Mouse (Mus musculus): Measurements from ENCODE around the gene Utp6.

Utp6 gene

DNA sequence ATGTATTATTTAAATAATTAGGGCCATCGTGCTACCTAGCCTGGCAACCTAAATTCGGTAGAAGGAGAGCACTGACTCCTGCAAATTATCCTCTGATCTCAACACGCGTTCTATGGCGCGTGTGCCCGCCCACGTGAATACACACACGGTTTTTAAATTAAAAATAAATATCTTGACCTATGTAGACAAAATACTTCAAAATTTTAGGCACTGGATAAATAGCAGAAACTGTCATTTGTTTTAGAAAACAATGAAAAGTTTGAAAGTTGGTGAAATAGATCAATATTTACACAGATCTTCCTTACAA is 640 bp upstream of the Utp6 start:
- no peak for DNase-seq (ENCODE audit: low read depth, low spot score)

DNA sequence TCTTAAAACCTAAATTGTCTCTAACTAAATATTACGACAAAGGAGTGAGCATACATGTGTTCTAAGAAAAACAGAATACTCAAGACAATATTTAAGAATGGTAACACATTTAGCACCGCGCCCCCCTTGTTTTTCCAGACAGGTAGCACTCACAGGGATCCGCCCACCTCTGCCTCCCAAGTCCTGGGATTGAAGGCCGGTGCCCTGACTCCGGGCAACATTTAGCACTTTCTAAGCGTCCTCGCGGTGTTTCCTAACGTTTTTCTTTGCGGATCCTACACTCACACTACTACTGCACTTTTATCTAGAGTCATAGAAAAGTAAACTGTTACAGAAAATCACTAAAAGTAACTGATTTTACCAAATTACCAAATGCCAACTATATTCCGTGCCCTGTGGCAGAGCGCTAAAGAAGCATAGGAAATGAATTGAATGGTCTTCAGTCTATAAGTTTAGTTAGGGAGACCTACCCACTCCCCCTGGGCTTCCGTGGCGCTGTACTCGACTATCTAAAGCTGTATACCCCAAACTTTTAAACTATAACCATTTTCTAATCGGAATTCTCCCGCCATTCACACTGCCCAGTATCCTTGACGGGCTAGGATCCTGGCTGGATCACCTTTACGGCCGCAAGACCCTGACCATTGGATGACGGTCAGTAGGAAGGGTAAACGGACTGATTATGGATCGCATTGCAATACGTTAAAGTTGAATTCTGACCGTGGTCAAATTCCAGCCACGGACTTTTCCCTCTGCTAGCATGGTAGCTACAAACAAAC is 655 bp downstream of the Utp6 start:
- no peak for DNase-seq (ENCODE audit: low read depth, low spot score)

DNA sequence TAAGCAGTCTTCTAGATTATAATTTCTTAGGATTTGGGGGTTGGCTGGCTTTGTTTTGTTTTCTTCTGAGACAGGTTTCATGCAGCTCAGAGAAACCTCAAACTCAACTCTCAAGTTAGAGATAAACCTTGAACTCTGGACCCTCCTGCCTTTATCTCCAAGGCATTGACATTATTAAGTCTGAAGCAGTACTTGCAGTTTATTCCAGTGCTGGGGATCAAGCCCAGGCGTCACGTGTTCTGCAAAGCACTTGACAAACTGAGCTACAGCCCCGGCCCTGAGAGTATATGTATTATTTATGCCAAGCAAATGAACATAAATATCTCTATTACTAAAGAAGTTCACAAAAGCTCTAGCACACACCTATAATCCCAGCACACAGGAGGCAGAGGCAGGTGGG is 14.9 kb downstream of the Utp6 start:
- DNase-seq (ENCODE audit: low read depth, low spot score): no peak

DNA sequence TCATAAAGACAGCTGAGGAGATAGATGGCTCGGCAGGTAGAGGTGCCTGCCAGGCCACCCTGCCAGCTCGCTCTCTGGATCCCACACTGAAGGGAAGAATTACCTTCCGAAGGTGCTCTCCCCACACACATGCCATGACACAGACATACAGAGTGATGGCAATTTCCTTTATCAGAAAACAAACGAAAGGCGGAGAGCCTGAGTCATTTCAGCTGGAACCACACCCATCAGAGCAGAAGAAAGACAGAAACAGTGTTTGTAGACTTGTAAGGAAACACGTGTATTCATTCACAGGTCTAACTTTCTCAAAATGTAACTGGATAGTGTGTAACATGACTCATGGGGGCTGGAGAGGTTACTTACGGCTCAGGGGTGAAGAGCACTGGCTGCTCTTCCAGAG is 18.6 kb downstream of the Utp6 start:
- no peak for DNase-seq (ENCODE audit: low read depth, low spot score)

DNA sequence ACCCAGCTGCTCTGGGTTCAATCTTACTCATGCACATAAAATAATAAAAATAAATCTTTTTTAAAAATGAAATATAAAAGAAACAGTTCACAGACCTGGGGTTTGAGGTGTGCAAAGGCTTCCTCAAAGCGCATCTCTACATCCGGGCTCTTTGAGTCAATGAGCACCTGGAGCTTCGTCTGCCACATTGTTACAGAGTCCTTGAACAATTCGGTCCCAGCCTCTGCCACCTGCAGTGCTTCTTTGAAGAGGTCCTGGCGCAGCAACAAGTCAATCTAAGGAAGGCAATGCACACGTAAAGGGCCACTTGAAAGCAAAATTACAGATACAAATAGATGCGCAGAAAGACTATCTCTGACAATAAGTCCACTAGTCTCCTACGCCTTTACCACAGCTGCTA is 19.1 kb downstream of the Utp6 start:
- no peak for DNase-seq (ENCODE audit: low read depth, low spot score)

DNA sequence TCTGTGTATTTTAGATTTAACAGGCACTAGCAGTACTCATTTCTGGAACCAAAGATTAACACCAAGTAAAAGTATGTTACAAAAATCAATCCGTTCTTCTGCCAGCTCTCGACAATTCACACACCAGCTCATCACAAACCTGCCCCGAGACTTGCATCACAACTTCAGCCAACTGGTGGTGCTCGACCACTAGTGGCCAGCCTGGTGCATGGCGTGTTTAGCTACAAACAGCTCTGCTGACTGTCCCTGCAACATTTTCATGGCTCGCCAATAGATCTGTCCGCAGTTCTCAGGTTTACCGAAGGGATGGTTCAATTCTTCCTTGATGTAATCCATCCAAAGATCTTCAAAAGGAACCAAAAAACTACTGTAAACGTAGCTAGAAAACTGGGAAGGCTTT is 26.4 kb downstream of the Utp6 start:
- DNase-seq (ENCODE audit: low read depth, low spot score): no peak

DNA sequence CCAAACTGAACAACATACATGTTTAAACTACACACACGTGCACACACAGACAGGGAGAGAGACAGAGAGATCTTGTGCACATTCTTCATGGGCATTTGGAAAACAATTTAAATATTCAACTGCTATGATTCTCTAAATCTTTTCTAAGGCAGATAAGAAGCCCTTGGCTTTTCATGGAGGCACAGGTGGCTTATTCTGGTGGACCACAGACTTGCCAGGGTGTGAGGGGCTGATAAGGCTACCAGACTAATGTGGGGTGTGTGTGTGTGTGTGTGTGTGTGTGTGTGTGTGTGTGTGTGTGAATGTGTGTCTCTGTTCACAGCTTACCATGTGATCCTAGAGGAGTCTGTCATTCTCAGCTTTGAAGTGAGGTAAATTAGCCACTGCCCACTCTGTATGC is 39.4 kb downstream of the Utp6 start:
- DNase-seq (ENCODE audit: low read depth, low spot score): no peak

DNA sequence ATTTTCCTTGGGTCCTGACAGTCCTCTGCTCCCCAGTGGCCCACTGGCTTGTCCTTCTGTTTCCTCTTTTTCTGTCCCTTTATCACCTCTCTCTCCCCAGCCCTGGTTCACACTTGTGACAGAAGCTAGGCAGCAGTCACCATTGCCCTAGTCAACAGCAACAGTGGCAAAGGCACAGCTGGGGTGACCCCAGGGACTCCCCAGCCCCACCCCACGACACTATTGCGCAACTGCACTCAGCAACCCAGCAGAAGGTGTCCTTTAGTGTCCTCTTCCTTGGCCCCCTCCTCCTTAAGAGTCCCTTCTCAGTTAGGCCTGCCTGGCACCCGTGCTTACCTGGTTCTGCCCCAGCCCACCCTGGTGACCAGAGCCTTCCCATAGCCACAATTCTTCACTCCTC is 40.0 kb downstream of the Utp6 start:
- no peak for DNase-seq (ENCODE audit: low read depth, low spot score)

DNA sequence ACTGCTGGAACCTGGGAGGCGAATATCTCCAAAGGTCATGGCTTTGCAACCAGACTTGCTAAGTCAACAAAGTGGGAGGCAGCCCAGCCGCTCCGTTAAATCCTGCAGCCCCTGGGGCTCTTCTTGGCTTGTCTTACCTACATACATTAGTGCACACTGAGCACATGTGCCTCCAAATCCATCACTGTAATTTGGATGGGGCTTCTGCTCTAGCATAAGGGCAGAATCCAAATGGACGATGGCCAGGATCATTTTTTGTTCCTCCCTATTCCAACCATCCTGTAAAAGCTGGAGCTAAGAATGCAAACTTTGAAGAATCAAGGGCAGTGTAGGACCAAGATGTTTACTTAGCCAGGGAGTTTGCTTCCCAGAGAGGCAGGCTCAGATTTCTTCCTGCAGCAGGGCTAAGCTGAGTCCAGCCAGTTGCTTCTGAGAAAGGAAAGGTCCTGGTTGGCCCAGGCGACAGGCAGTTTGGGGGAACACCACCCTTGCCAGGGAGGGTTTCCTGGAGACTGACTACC is 41.6 kb downstream of the Utp6 start:
- no peak for DNase-seq (ENCODE audit: low read depth, low spot score)

DNA sequence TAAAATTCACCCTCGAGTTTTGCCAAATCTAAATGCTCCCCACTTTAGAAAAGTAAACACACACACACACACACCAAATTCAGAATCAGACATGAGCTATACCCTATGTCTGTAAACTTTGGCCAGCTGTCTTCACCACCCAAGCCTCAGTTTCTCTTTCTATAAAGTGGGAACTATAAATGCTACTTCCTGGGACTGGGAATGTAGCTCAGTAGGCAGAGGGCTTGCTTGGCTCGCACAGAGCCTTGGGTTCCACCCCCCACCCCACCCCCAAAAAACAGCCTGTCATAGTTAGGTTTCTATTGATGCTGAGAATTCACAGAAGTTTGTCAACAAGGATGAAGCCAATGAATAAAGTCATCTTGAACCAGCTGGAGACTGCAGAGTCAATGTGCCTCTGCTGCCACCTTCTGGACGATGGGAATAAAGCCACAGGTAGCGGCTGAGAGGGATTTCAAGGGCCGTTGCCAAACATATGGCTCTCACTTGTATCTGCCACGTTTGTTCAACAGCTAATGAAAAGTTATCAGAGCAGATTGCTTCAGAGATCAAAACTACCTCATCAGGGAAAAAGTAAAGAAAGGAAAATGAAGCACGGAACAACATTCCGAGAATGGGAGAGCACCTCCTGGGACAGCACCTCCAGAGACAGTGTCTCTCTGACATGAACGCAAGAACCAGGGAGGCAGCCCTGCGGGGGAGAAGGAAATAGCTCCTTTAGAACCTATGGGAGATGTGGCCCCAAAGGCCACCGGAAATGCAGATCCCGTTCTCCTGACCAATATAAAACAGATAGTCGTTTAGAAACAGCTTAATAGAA is 42.3 kb downstream of the Utp6 start:
- peak; percentile 90 for DNase-seq (ENCODE audit: low read depth, low spot score)

DNA sequence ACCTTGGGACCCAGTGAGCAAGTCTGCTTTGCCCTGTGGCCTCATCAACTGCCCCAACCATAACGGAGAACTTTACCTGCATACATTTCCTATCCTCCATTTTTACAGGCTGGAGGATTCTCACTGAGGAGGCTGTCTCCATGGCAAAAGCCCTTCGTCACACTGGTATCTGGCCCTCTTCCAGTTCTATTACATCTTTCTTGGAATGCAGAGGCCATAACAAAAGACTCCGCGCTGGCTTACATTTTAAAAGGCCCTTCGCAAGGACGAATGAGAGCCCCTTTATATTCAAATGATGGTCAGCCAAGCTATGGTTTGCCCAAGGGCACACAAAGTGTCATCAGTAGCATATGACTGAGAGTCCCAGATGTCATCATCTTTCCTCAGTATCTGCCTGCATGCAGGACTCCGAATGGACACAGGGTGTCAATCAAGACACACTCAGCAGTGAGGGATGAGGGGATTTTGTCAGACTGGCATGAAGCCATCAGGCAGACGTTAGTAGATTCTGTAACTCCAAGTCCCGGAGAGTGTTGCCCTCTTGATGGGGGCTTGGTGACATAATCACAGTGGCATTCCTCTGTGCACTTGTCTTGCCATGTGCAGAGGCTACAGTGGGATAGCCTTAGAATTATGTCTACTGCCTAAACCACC is 46.4 kb downstream of the Utp6 start:
- no peak for DNase-seq (ENCODE audit: low read depth, low spot score)

DNA sequence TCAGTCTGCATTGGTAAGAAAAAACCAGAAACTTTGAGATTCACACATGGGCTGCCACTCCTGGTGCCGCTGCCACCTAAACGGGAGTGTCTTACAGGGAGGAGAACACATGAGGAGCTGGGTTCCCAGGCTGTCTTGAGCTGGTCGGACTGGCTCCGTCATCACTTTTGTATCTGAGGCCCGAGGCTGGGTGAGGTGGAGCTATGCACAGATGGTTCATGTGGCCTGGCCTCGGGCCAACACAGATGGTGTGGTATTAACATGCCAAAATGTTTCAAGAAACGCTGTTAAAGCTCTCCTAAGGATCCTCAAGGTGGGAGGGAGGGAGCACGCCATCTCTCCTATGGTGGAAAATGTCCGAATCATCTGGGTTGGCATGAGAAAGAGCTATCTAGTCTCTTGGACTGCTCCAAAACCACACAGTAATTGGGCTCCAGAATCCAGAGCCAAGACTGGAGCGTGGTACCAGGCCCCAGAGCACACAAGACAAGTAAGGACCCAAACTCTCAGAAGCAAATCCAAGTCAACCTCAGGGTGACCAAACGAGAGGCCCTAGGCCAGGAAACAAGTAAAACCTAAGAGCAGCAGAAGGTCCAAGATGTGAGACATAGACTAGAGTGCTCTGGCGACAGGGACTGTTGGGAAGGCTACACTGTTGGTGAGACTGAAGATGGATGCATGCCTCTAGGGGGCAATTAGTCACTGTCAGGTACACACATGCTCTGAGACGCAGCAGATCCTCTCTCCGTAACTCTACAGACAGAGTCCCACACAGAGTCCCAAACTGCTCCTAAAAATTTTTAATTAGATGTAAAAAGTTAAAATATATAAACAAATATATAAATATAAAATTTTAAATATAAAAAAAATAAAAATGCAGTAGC is 53.3 kb downstream of the Utp6 start:
- peak; percentile 37 for DNase-seq (ENCODE audit: low read depth, low spot score)

DNA sequence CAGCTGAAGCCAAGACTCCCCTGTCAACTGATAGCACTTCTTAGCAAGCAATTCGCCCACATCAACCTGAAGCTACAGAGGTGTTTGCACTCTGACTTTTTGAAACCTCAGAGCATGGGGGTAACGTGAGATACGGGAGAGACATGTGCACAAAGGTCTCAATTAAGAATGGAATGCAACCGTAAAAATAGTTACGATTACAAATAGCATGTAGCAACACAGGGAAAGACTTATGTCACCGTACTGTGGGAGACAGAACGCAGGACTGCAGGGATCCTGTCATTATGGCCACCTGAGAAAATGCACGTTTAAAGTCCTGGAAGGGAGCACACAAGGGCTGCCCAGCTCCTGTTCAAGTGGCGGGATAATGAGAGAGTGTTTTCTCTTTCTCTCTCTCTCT is 55.3 kb downstream of the Utp6 start:
- no peak for DNase-seq (ENCODE audit: low read depth, low spot score)

DNA sequence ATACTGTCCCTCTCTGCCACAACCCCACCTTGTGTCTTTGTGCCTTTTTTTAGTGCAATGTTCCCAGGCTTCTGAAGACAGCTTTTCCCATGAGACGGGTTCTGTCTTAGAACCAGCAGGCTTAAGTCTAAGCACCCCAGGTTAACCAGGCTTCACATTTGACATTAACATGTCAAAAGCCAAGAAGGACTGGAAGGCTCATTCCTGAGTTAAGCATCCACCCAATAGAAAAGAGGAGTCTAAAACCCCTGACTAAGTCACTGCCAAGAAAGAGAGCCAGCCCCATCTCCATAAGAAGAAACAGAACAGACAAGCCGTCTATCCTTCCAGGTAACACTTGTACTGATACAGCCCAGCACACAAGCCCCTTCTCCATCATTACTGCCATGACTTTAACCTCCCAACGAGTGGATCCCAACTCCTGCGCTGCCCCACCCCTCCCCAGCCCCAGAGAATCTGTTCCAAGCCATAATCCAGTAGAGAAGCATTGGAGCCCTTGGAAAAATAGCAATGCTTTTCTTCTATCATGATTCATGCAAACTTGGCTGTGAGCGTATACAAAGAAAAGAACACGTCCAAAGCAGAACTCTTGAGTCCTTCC is 59.2 kb downstream of the Utp6 start:
- no peak for DNase-seq (ENCODE audit: low read depth, low spot score)

DNA sequence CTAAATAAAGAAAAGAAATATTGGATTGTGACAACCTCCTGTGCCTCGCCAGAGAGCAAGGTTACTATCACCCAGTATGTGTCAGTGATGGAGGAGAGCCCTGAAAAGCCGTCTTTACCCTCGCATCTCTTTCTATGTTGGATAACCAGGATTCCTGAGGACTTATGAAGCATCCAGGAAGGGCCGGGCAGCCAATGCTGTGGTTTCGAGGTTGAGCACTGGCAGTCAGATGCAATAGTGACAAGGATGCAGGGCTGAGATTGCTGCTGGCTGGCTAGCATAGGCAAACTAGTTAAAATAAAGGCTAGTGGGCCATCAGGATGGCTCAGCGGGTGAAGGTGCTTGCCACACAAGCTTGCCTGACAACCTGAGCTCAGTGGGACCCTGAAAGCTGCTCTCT is 61.0 kb downstream of the Utp6 start:
- no peak for DNase-seq (ENCODE audit: low read depth, low spot score)

DNA sequence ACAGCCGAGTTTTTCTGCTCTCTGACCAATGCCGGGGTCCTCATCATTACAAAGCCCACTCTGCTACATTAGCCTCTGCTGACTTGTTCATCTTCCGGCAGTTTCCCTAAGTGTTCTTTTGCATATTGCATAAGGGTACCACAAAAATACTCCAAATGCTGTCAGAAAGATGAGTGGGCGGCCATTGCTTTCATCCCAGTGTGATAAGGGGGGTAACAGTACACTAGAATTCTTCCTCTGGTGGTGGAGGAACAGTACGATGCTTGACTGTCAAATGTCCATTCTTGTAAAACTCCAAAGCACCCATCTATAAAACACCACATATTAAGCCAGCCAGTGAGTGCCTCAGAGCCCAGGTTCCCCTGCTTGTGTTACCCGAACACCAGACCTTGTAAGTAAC is 69.9 kb downstream of the Utp6 start:
- no peak for DNase-seq (ENCODE audit: low read depth, low spot score)

DNA sequence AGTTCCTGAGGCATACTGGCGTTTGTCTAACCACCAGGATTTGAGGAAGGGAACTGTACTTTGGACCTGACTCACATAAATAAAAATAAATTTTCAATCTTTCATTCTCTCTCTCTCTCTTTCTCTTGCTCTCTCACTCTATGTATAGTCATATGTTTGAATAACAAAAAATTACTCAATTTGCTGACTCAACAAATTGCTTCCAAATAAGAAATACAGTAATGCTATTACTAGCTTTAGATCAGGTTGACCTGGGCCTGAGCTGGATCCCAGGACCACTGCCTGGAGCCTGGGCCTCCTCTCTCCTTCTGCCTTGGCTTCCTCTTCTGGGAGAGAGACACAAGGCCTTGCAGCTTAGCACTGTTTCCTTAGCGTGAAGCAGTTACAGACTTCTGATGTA is 71.4 kb downstream of the Utp6 start:
- no peak for DNase-seq (ENCODE audit: low read depth, low spot score)

DNA sequence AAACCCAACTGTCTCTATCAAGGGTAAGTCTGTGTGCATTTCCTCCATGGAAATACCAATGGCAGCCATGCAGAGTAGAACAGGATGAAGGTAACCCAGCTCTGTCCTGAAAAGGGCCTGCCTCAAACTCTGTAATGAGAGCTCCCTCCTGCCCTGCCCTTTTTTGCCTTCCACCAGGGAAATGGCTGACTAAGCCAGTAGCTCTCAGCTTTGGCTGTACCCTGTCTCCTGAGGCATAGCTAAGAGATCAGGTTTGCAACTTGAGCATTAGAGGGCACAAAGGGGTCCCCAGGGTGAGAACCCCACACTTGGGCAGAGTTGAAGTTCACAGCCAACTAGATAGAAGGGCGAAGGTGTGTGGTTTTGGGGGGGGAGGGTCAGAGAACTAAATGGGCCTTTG is 75.2 kb downstream of the Utp6 start:
- no peak for DNase-seq (ENCODE audit: low read depth, low spot score)

DNA sequence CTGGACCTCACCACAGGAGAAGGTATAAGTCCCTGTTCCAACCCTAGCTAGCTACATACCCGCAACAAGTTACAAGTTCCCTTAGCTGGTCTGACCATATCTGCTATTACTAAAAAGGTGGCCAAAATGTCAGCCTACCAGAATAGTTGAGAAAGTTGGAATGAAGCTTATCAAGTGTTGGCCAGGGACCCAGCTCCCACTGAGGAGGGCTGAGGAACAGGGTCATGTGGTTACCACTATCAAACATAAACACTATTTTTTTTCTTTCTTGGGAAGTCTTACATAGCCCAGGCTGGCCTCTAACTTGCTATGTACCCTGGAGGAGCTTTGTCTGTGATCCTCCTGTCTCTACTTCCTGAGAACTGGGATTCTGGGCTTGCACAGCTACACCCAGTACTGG is 75.8 kb downstream of the Utp6 start:
- DNase-seq (ENCODE audit: low read depth, low spot score): no peak

DNA sequence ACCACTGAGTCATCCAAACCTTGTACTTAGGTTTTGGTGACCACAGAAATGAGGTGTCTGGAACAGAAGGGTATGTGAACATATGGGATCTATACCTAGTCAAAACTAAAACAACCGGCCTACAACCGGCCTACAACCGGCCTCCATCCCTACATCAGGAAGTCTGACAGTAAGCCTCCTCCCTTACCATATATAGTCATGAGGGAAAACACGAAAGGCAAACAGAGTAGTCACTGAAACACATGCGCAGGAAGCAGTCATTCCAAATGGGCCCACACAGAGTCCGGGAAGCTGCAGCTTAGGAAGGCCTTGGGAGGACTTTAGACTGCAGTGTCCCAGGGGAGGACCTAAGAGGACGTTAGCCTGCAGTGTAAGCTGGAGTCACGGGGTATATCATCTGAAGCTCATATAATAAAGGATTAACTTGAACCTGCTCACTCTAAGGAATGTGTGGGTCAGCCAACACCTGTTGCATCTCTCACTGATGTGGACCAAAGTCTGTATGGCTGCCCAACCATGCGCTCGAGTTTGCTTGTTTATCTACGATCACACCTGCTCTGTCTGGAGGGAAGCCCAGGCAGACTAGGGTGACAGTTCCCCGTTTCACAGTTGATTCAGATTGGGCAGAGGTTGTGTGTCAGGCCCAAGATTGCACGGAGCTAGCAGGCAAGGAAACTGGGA is 76.3 kb downstream of the Utp6 start:
- no peak for DNase-seq (ENCODE audit: low read depth, low spot score)

DNA sequence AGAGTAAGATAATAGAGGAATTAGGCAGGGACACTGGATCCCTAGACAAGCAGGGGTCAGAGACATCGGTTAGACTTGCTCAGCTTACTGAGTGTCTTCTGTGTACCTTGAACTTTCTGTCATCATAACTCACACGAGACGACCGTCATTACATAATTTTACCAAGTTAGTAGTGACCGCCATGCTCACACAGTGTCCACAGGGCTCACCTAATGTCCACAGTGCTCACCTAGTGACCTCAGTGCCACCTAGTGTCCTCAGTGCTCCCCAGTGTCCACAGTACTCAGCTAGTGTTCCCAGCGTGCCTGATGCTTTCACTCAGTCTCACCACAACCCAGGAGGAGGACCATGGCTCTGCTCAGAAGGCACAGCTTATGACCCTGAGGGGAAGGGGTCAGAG is 77.4 kb downstream of the Utp6 start:
- DNase-seq (ENCODE audit: low read depth, low spot score): no peak

All from mesoderm, embryonic 11.5 days (tissue).